Mouse (Mus musculus): ENCODE measurements around the gene Bcan. TPM values are rescaled to one million over a fixed set of nuclear protein-coding genes. Genes with fewer than 3 reads are reported as not detected.

Gene Bcan
- total and polyA plus RNA-seq, 3 experiments: 0.04 TPM; not detected in 2

- in situ Hi-C loops (cut with MboI; ENCODE audit: low pct_ligation_motif_present, low pct_unique_long_range_greater_than_20kb, low sequenced_read_pairs) (no loop called here), dilution Hi-C loops (cut with MboI; ENCODE audit: extremely low pct_ligation_motif_present, extremely low pct_unique_long_range_greater_than_20kb, low sequenced_read_pairs) (no loop called here)
- peak overlapping the region; percentile 26; the same call in 1 of the 2 replicates for H3K4me2 ChIP-seq (ENCODE audit: insufficient read depth, low read depth, poor library complexity, severe bottlenecking)
- no peak overlapping the region for H3K4me3 ChIP-seq (replicated peaks in 1 of 3; ENCODE audit: low read depth in 2 of 3, low read length in 2 of 3, poor library complexity in 1 of 3)
- peaks cover 33% of the 10 kb centered on the region for H3K27me3 ChIP-seq (replicated peaks)
- no peaks in the 10 kb centered on the region for H3K36me3 ChIP-seq (replicated peaks in 1 of 2; ENCODE audit: control insufficient read depth in 1 of 2, insufficient read depth in 1 of 2, low read length in 1 of 2)
- TF ChIP-seq JUND (conservative IDR thresholded peaks at IDR 0.05; ENCODE audit: low read depth, low read length): no peak
- no peak for TF ChIP-seq GABPA (IDR thresholded peaks at IDR 0.05; ENCODE audit: insufficient replicate concordance, low read depth, low read length)
- TF ChIP-seq NELFE (IDR thresholded peaks at IDR 0.05; ENCODE audit: low read depth, low read length): no peak
- no peak for TF ChIP-seq POLR2AphosphoS2 (IDR thresholded peaks at IDR 0.05; ENCODE audit: low read depth, low read length)
- no peak for TF ChIP-seq ELF1 (IDR thresholded peaks at IDR 0.05; ENCODE audit: low read depth, low read length)
- no peak for TF ChIP-seq KAT2A (IDR thresholded peaks at IDR 0.05; ENCODE audit: insufficient replicate concordance, low read length)
- no peak for TF ChIP-seq SIN3A (IDR thresholded peaks at IDR 0.05; ENCODE audit: low read length)
- TF ChIP-seq ZKSCAN1 (IDR thresholded peaks at IDR 0.05; ENCODE audit: borderline replicate concordance, low read depth, low read length): no peak
- no peak for TF ChIP-seq MXI1 (IDR thresholded peaks at IDR 0.05; ENCODE audit: low read depth, low read length)
- TF ChIP-seq IRF4 (IDR thresholded peaks at IDR 0.05; ENCODE audit: low read depth, low read length): 0 out of 2 replicates have a peak, but pooled peaks have one; percentile 19
- TF ChIP-seq MYC (IDR thresholded peaks at IDR 0.05; ENCODE audit: low read depth, low read length): no peak
- 0 out of 2 replicates have a peak, but pooled peaks have one; percentile 21 for TF ChIP-seq ZC3H11A (IDR thresholded peaks at IDR 0.05; ENCODE audit: low read depth, low read length)
- no peak for TF ChIP-seq RCOR1 (conservative IDR thresholded peaks at IDR 0.05; ENCODE audit: low read depth, low read length)
- peak; percentile 42 to 93; a peak in 3 of 4 replicates for TF ChIP-seq CTCF (conservative IDR thresholded peaks at IDR 0.05 in 1 of 2, IDR thresholded peaks at IDR 0.05 in 1 of 2; ENCODE audit: low read depth in 2 of 2, low read length in 2 of 2)
- no peak for TF ChIP-seq POLR2A (IDR thresholded peaks at IDR 0.05; ENCODE audit: low read depth, low read length)
- TF ChIP-seq MAFK (IDR thresholded peaks at IDR 0.05; ENCODE audit: insufficient replicate concordance, low read length): no peak
- TF ChIP-seq RAD21 (IDR thresholded peaks at IDR 0.05; ENCODE audit: low read depth, low read length): peak; percentile 68
- TF ChIP-seq MEF2A (IDR thresholded peaks at IDR 0.05; ENCODE audit: borderline replicate concordance, low read depth, low read length): no peak
- peak; percentile 96 for TF ChIP-seq SMC3 (IDR thresholded peaks at IDR 0.05; ENCODE audit: low read depth, low read length)
- no peaks in the 10 kb centered on the region for H3K79me2 ChIP-seq (replicated peaks; ENCODE audit: control insufficient read depth, extremely low read depth, insufficient read depth, poor library complexity, severe bottlenecking)
- no peak overlapping the region for H3K27ac ChIP-seq (ENCODE audit: insufficient read depth, low read depth)
- DNase-seq (ENCODE audit: extremely low read depth): peak; percentile 66
- H3K9me3 ChIP-seq (replicated peaks; ENCODE audit: low read length): peaks cover 13% of the 10 kb centered on the region
- peaks cover 2 to 31% of the 10 kb centered on the region in 2 experiments; a peak in 2 of 4 replicates for H3K4me1 ChIP-seq (ENCODE audit: control insufficient read depth in 1 of 2, insufficient read depth in 2 of 2)
- H3K9ac ChIP-seq (ENCODE audit: insufficient read depth, low read depth): no peak overlapping the region
Measured at GRCm38 (mm10) chr3:87970184-87970938, 29.7 kb downstream of the Bcan start.

- peaks cover 67% of the 10 kb centered on the region for H3K27me3 ChIP-seq (replicated peaks)
- peak overlapping the region; percentile 29 for H3K4me2 ChIP-seq (ENCODE audit: insufficient read depth, low read depth, poor library complexity, severe bottlenecking)
- DNase-seq (ENCODE audit: extremely low read depth): peak; percentile 80
- in situ Hi-C loops (cut with MboI; ENCODE audit: low pct_ligation_motif_present, low pct_unique_long_range_greater_than_20kb, low sequenced_read_pairs) (no loop called here), dilution Hi-C loops (cut with MboI; ENCODE audit: extremely low pct_ligation_motif_present, extremely low pct_unique_long_range_greater_than_20kb, low sequenced_read_pairs) (no loop called here)
- no peak overlapping the region for H3K4me3 ChIP-seq (replicated peaks in 1 of 3; ENCODE audit: low read depth in 2 of 3, low read length in 2 of 3, poor library complexity in 1 of 3)
- H3K36me3 ChIP-seq (replicated peaks in 1 of 2; ENCODE audit: control insufficient read depth in 1 of 2, insufficient read depth in 1 of 2, low read length in 1 of 2): no peaks in the 10 kb centered on the region
- peaks cover 0 to 4% of the 10 kb centered on the region in 2 experiments; a peak in 2 of 4 replicates for H3K4me1 ChIP-seq (ENCODE audit: control insufficient read depth in 1 of 2, insufficient read depth in 2 of 2)
- peaks cover 5% of the 10 kb centered on the region for H3K9me3 ChIP-seq (replicated peaks; ENCODE audit: low read length)
- no peak for TF ChIP-seq BHLHE40 (IDR thresholded peaks at IDR 0.05; ENCODE audit: low read depth, low read length)
- peak; percentile 9; the same call in 1 of the 2 replicates for TF ChIP-seq ZC3H11A (IDR thresholded peaks at IDR 0.05; ENCODE audit: low read depth, low read length)
- no peak for TF ChIP-seq NRF1 (IDR thresholded peaks at IDR 0.05; ENCODE audit: low read depth, low read length)
- TF ChIP-seq NELFE (IDR thresholded peaks at IDR 0.05; ENCODE audit: low read depth, low read length): peak; percentile 66; the same call in 1 of the 2 replicates
- TF ChIP-seq RAD21 (IDR thresholded peaks at IDR 0.05; ENCODE audit: low read depth, low read length): peak; percentile 79
- TF ChIP-seq CTCF (conservative IDR thresholded peaks at IDR 0.05 in 1 of 2, IDR thresholded peaks at IDR 0.05 in 1 of 2; ENCODE audit: low read depth in 2 of 2, low read length in 2 of 2): peak in 1 of 2 experiments; percentile 100; a peak in 3 of 4 replicates
- TF ChIP-seq IRF4 (IDR thresholded peaks at IDR 0.05; ENCODE audit: low read depth, low read length): peak; percentile 48; the same call in 1 of the 2 replicates
- no peak for TF ChIP-seq CHD1 (IDR thresholded peaks at IDR 0.05; ENCODE audit: low read depth, low read length)
- TF ChIP-seq SMC3 (IDR thresholded peaks at IDR 0.05; ENCODE audit: low read depth, low read length): peak; percentile 86
- H3K27ac ChIP-seq (ENCODE audit: insufficient read depth, low read depth): no peak overlapping the region
- H3K79me2 ChIP-seq (replicated peaks; ENCODE audit: control insufficient read depth, extremely low read depth, insufficient read depth, poor library complexity, severe bottlenecking): no peaks in the 10 kb centered on the region
- H3K9ac ChIP-seq (ENCODE audit: insufficient read depth, low read depth): no peak overlapping the region
Measured at GRCm38 (mm10) chr3:87960586-87961191, 39.3 kb downstream of the Bcan start.
